Mouse (Mus musculus) heart, adult 2 months (tissue): ENCODE results near the gene Ddx21.

Experiments
- CTCF ChIP-seq: fragments of 200-600 bp; IDR thresholded peaks from 2 replicates; pipeline ENCODE4 v1.8.1; 2022; ENCODE audit warnings: antibody characterized with exemption, mild to moderate bottlenecking, moderate library complexity
- POLR2A ChIP-seq: fragments of 200-500 bp; IDR thresholded peaks from 2 replicates; pipeline ENCODE4 v1.6.1; 2011; ENCODE audit warnings: mild to moderate bottlenecking, low read depth, low read length, control low read depth; ENCODE audit not compliant: insufficient read depth

GRCm38 (mm10) chr10:62555705-62556557 is 46.1 kb downstream of the Ddx21 start:
- TF ChIP-seq CTCF (no peak), POLR2A (no peak)
